Mouse (Mus musculus) heart, embryonic 11.5 days (tissue): ENCODE data around the gene Rhobtb1. TPM values are rescaled to one million over a fixed set of nuclear protein-coding genes. Genes with fewer than 3 reads are reported as not detected.

ENCODE experiments used
- ATAC-seq: fragments of 200-750 bp; cut with Nextera tagmentation; replicated peaks from 2 replicates; pipeline ENCODE4 v1.8.0; 2017; ENCODE audit warnings: moderate library complexity; ENCODE audit not compliant: insufficient number of reproducible peaks, low FRiP score, low TSS enrichment
- H3K27ac ChIP-seq: fragments of 300-500 bp; sonication (generic); 2 replicates; pipeline ENCODE4 v1.5.1; 2014; ENCODE audit warnings: mild to moderate bottlenecking, low read depth, low read length
- H3K27me3 ChIP-seq: fragments of 300-500 bp; sonication (generic); 2 replicates; pipeline ENCODE4 v1.6.1; 2014; ENCODE audit warnings: mild to moderate bottlenecking, low read length, mixed read lengths; ENCODE audit not compliant: control insufficient read depth, insufficient read depth
- H3K36me3 ChIP-seq: fragments of 300-500 bp; sonication (generic); 2 replicates; pipeline ENCODE4 v1.6.1; 2014; ENCODE audit warnings: mild to moderate bottlenecking, low read length, moderate library complexity, mixed read lengths; ENCODE audit not compliant: control insufficient read depth, insufficient read depth
- H3K4me1 ChIP-seq: fragments of 300-500 bp; sonication (generic); 2 replicates; pipeline ENCODE4 v1.6.1; 2014; ENCODE audit warnings: low read length; ENCODE audit not compliant: control insufficient read depth, insufficient read depth
- H3K4me2 ChIP-seq: fragments of 300-500 bp; sonication (generic); 2 replicates; pipeline ENCODE4 v1.6.1; 2014; ENCODE audit warnings: mild to moderate bottlenecking, moderate library complexity
- H3K4me3 ChIP-seq: fragments of 300-500 bp; sonication (generic); 2 replicates; pipeline ENCODE4 v1.5.1; 2014; ENCODE audit warnings: low read depth, low read length
- H3K9ac ChIP-seq: fragments of 300-500 bp; sonication (generic); 2 replicates; pipeline ENCODE4 v1.6.1; 2014; ENCODE audit warnings: mild to moderate bottlenecking, low read depth, low read length, moderate library complexity
- H3K9me3 ChIP-seq: fragments of 300-500 bp; sonication (generic); replicated peaks from 2 replicates; pipeline ENCODE4 v1.6.1; 2016; ENCODE audit warnings: low read length; ENCODE audit not compliant: control insufficient read depth
- WGBS: fragments of 180-500 bp; shearing (Covaris S2); extraction: QIAGEN DNeasy Blood & Tissue Kit; methylation state at CpG from one replicate; pipeline ENCODE4 v1.1.7; 2014; ENCODE audit not compliant: insufficient replicate concordance; 5-methylcytosine and 5-hydroxymethylcytosine counted together
- polyA plus RNA-seq: library from polyadenylated mRNA; unstranded; fragments of >200 nt; fragmentation: Nextera tagmentation; extraction: Ambion mirVana; gene quantifications from 2 replicates; pipeline ENCODE4 v1.2.1, GENCODE M21; 2014

Gene Rhobtb1
- polyA plus RNA-seq, 1 experiment from 2014 or later: 31.1 TPM

DNA sequence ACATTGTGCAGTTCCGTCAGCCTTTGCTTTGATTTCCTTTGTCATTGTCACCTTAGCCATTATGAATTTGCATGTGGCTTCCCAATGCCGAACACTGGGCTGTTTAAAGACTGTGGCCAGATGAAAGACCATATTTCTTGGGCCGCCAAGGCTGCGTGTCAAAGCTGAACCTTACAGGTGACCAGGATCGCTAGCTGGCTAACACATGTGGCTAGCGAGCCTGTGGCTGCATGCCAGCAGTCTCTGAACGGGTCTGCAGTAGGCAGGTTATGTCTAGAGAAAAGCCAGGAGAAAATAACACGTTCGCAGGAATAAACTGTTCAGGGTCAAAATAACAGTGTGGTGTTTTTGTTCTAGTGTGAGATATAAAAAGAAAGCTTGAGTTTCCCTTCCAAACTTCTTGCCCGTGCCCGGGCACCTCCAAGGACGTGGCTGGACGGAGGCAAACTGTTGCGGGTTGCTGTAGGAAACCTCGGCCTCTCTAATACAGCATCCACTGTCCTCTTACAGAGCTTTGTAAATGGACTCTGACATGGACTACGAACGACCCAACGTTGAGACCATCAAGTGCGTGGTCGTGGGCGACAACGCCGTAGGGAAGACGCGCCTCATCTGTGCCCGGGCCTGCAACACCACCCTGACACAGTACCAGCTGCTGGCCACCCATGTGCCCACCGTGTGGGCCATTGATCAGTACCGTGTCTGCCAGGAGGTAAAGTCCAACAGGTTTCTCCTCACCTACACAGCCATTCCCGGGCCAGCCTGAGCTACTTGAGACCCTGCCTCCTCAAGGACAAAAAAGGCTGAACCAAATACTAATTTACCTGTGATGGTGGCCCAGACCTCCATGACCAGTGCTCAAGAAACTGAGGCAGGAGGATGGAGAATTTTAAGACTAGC lies 97.3 kb downstream of the Rhobtb1 start:
- no peak; the same call in 1 of the 2 replicates for ATAC-seq
- H3K27me3 ChIP-seq: no peaks in the 10 kb centered on the region
- H3K9me3 ChIP-seq: no peaks in the 10 kb centered on the region
- H3K4me1 ChIP-seq: peaks cover 10% of the 10 kb centered on the region
- H3K4me3 ChIP-seq: no peak overlapping the region
- H3K9ac ChIP-seq: no peak overlapping the region
- H3K36me3 ChIP-seq: peaks cover 7% of the 10 kb centered on the region; the same call in 1 of the 2 replicates
- H3K27ac ChIP-seq: no peak overlapping the region
- no peak overlapping the region for H3K4me2 ChIP-seq
- 88% methylated on average over 29 of the region's 29 CpGs for WGBS

DNA sequence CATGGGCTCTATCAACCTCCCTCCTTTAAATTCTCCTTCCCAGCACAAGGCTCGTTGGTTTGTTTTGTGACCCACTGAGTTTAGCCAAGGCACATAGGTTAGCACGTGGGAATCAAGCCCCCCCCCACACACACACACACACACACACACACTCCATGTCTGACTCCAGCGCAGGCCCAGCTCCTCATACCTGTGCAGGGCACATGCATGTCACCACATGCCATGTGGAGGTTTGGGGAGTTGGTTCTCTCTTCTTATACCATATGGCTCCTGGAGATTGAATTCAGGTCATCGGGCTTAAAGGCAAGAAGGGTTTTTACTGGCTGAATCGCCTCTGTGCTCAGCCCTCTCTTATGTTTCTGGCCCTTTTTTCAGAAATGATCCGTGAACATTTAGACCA lies 100.0 kb downstream of the Rhobtb1 start:
- peaks cover 26% of the 10 kb centered on the region for H3K4me1 ChIP-seq
- H3K4me2 ChIP-seq: no peak overlapping the region
- 77% methylated on average over 6 of the region's 6 CpGs for WGBS
- no peak overlapping the region for H3K9ac ChIP-seq
- no peaks in the 10 kb centered on the region for H3K9me3 ChIP-seq
- no peak for ATAC-seq
- no peaks in the 10 kb centered on the region for H3K27me3 ChIP-seq
- peaks cover 7% of the 10 kb centered on the region; the same call in 1 of the 2 replicates for H3K36me3 ChIP-seq
- no peak overlapping the region for H3K27ac ChIP-seq
- no peak overlapping the region for H3K4me3 ChIP-seq

DNA sequence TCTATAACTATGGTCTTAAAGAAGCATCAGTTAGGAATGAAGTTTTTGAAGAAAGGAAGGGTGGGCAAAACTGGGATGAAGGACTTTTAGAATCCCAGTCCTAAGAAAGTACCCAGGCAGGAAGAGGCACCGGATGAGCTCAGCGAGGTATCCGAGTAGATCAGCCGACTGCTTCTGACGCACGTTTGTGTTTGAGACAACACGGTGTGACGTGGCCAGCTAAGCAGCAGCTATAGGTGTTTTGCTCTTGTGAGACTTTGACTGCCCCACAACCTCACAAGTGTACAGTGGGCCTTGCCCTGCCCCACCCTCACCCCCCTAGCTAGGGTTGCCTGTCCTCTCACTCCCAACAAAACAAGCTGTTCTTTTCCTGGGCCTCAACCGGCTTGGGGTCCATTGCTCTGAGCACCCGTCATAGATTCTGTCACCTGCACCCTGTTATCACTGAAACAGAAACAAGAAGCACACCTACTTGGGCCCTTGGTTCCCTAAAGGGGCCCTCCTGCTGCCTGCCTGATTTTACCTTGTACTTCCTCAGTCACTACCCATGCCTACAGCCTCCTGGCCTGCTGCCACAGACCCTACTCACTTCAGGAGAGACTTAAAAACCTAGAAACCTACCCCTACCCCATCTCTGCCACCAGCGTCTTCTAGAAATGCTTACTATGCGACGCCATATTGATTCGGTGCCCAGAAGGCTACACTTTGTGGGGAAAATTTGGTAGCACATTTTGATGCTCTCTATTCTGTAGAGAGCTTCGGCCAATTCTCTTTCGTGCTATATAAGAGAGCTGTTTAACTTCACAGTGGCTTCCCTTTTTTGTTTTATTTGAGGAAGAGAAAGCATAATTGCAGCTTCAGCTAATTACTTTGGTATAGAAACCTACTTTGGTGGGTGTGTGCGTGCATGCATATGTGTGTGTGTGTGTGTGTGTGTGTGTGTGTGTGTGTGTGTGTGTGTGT lies 101.2 kb downstream of the Rhobtb1 start:
- no peak for ATAC-seq
- Histone ChIP-seq H3K27ac (peak overlapping the region; percentile 25), H3K4me2 (no peak overlapping the region), H3K9ac (no peak overlapping the region), H3K9me3 (no peaks in the 10 kb centered on the region), H3K36me3 (peaks cover 10% of the 10 kb centered on the region; the same call in 1 of the 2 replicates), H3K27me3 (no peaks in the 10 kb centered on the region), H3K4me3 (no peak overlapping the region), H3K4me1 (peaks cover 26% of the 10 kb centered on the region)
- 85% methylated on average over 17 of the region's 17 CpGs for WGBS

DNA sequence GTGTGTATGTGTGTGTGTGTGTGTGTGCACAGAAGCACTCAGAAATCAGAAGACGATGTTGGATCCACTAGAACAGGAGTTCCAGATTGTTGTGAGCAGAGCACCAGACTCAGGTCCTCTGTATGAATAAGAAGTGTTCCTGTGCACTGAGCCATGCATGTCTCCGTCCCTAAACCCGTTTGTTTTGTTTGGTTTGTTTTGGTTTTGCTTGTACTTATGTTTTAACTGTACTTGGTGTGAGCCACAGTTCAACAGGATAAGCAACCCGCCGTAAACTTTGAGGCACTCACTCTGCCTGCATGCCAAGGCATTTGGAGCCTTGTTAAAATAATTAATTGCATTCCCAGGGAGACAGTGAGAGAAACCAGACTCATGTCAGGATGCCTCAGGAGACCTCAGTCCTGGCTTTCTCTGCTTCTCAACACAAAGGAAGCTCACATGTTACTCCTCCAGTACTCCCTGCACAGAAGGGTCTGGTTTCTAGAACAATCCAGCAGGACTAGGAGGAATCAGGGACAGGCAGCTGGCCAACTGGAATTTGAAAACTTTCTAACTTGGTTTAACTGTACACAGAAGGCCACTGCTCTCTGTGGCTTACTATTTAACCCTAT lies 101.9 kb downstream of the Rhobtb1 start:
- Histone ChIP-seq H3K9me3 (no peaks in the 10 kb centered on the region), H3K27ac (peak overlapping the region; percentile 85), H3K4me2 (no peak overlapping the region), H3K27me3 (no peaks in the 10 kb centered on the region), H3K36me3 (peaks cover 10% of the 10 kb centered on the region; the same call in 1 of the 2 replicates), H3K9ac (peak overlapping the region; percentile 24; the same call in 1 of the 2 replicates), H3K4me1 (peaks cover 26% of the 10 kb centered on the region), H3K4me3 (no peak overlapping the region)
- peak; percentile 50 for ATAC-seq
- WGBS: 30% methylated on average over 5 of the region's 5 CpGs

DNA sequence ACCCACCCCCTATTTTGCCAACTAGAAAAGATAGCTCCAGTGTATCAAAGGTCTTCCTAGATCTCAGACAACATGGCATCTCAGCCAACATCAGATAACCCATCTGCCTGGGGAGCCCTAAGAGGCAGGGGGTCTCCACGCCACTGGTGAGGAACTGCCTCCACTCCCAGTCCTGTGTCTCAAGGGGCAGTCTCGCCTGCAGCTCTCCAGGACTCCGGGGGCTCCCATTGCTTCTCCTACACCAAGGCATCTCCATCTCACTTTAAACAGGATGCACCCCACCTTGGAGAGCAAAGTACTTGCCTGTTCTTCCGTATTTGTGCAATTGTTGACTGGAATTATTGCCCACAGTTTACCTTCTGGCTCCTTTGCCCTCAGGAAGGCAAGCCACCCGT lies 102.4 kb downstream of the Rhobtb1 start:
- H3K4me2 ChIP-seq: no peak overlapping the region
- peak overlapping the region; percentile 85 for H3K27ac ChIP-seq
- peaks cover 10% of the 10 kb centered on the region; the same call in 1 of the 2 replicates for H3K36me3 ChIP-seq
- peak overlapping the region; percentile 24; the same call in 1 of the 2 replicates for H3K9ac ChIP-seq
- WGBS: 53% methylated on average over 5 of the region's 5 CpGs
- H3K4me3 ChIP-seq: no peak overlapping the region
- no peak for ATAC-seq
- H3K27me3 ChIP-seq: no peaks in the 10 kb centered on the region
- H3K9me3 ChIP-seq: no peaks in the 10 kb centered on the region
- H3K4me1 ChIP-seq: peaks cover 26% of the 10 kb centered on the region

DNA sequence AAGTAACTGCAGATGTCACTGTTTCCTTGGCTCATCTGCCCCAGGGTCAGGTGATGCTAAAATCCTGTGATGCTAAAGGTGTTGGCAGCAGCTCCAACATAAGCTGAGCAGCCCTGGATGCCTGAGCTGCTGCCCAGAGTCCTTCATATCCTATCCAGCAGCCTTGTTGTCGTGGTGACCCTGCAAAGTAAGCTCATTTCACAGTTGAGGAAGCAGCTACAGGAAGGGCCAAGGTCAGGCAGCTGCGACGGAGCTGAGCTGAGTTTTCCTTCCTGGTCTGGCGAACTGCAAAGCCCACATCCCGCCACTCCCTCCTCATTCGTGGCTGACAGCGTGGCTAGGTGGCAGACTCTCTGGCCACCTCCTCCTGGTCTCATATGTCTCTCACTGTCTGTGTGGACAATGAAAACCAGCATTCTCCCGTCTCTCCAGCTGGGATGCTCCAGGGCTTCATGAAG lies 103.2 kb downstream of the Rhobtb1 start:
- peak overlapping the region; percentile 85 for H3K27ac ChIP-seq
- H3K27me3 ChIP-seq: no peaks in the 10 kb centered on the region
- H3K36me3 ChIP-seq: peaks cover 8% of the 10 kb centered on the region; the same call in 1 of the 2 replicates
- peaks cover 31% of the 10 kb centered on the region for H3K4me1 ChIP-seq
- H3K9me3 ChIP-seq: no peaks in the 10 kb centered on the region
- peak overlapping the region; percentile 38 for H3K4me2 ChIP-seq
- H3K9ac ChIP-seq: no peak overlapping the region
- 6% methylated on average over 8 of the region's 8 CpGs for WGBS
- peak; percentile 41; the same call in 1 of the 2 replicates for ATAC-seq
- no peak overlapping the region for H3K4me3 ChIP-seq

DNA sequence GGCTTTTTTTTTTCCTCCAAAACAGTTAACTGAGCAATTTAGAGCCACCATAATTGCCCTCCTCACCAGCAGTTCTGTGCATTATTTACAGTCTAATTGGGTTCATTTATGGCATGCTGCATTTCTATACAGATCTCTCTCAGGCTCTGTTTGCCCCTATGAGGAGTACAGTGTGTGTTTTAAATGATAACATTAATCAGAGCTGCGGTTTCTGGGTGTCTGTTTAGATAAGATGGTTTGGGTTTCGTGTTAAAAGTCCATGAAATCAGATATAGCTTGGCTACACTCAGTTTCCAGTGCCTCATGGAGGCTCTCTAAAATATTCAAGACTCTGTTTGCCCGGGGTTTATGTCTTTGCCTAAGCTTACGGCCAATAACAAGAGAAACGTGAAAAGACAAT lies 104.4 kb downstream of the Rhobtb1 start:
- no peak for ATAC-seq
- WGBS: 46% methylated on average over 5 of the region's 5 CpGs
- Histone ChIP-seq H3K9me3 (no peaks in the 10 kb centered on the region), H3K36me3 (peaks cover 6% of the 10 kb centered on the region; the same call in 1 of the 2 replicates), H3K4me1 (peaks cover 33% of the 10 kb centered on the region), H3K27ac (no peak overlapping the region), H3K9ac (no peak overlapping the region), H3K27me3 (no peaks in the 10 kb centered on the region), H3K4me3 (no peak overlapping the region), H3K4me2 (no peak overlapping the region)
